Mouse (Mus musculus): ENCODE results near the gene Nfkbia. TPM values are rescaled to one million over a fixed set of nuclear protein-coding genes. Genes with fewer than 3 reads are reported as not detected.

Gene Nfkbia
- total and polyA plus RNA-seq, 3 experiments: 9.3 to 15.9 TPM; not detected in 1

DNA sequence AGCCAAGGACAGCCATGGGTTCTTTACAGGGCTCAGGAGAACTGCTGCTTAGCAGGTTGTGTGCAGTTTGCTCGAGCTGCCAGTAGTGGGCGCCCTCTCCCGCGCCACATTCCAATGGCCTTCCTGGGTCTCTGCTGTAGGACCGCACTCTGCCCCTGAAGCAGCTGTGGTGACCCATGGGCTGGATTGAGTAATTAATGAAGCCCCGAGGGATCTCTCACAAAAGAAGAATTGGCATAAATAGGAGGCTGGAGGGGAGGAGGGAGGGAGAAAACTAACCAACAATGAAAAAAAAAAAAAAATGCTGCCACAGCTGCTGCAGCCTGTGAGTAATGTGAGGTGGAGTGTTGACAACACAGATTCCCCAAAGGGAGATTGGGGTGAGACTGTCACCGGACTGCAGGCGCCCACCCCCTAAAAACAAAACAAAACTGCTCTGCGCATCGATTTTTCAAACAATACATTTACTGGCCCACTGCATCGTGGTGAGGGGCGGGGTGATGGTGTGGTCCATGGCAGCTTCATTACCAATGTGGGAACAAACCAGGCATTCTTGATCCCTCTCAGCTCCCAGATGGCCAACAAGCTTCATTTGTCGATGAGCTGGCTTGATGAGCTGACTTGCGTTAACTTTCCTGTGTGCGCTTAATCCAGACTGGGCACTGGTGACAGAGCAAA is 25.8 kb upstream of the Nfkbia start (continued):
- TF ChIP-seq CTCF (IDR thresholded peaks at IDR 0.05 in 2 of 3, conservative IDR thresholded peaks at IDR 0.05 in 1 of 3; ENCODE audit: control insufficient read depth in 1 of 3, insufficient read depth in 1 of 3, low read depth in 2 of 3, low read length in 3 of 3, poor library complexity in 1 of 3, severe bottlenecking in 1 of 3) (peak; percentile 90 to 98 (median 98)), MAX (IDR thresholded peaks at IDR 0.05; ENCODE audit: low read length) (no peak), HCFC1 (IDR thresholded peaks at IDR 0.05; ENCODE audit: low read depth, low read length) (no peak), ELF1 (IDR thresholded peaks at IDR 0.05; ENCODE audit: low read depth, low read length) (no peak), GABPA (IDR thresholded peaks at IDR 0.05; ENCODE audit: low read depth, low read length) (no peak), ZMIZ1 (IDR thresholded peaks at IDR 0.05; ENCODE audit: low read depth, low read length) (no peak), RCOR1 (IDR thresholded peaks at IDR 0.05; ENCODE audit: low read depth, low read length) (no peak), TBP (IDR thresholded peaks at IDR 0.05; ENCODE audit: low read depth, low read length) (no peak), TCF12 (IDR thresholded peaks at IDR 0.05; ENCODE audit: low read depth, low read length) (no peak), NRF1 (IDR thresholded peaks at IDR 0.05; ENCODE audit: insufficient read depth, low read depth, low read length, poor library complexity, severe bottlenecking) (no peak), RAD21 (IDR thresholded peaks at IDR 0.05; ENCODE audit: low read depth, low read length) (peak; percentile 84)

GRCm38 (mm10) chr12:55508817-55509216 is 16.4 kb upstream of the Nfkbia start:
- no peaks in the 10 kb centered on the region for H3K79me2 ChIP-seq (ENCODE audit: control insufficient read depth, insufficient read depth, low read length, poor library complexity)
- peaks cover 0 to 3% of the 10 kb centered on the region in 2 experiments; a peak in 1 of 4 replicates for H3K36me3 ChIP-seq (ENCODE audit: control insufficient read depth in 1 of 2, insufficient read depth in 2 of 2, low read length in 2 of 2)
- peaks cover 0 to 2% of the 10 kb centered on the region in 2 experiments; a peak in 1 of 4 replicates for H3K27me3 ChIP-seq (ENCODE audit: control insufficient read depth in 1 of 2, insufficient read depth in 2 of 2, low read length in 2 of 2)
- TF ChIP-seq MYB (IDR thresholded peaks at IDR 0.05; ENCODE audit: low read depth, low read length) (no peak), MAX (IDR thresholded peaks at IDR 0.05; ENCODE audit: low read length) (no peak), MAZ (IDR thresholded peaks at IDR 0.05; ENCODE audit: low read depth, low read length) (no peak), POLR2A (IDR thresholded peaks at IDR 0.05; ENCODE audit: control insufficient read depth in 1 of 2, insufficient read depth in 1 of 2, low read depth in 1 of 2, low read length in 2 of 2, poor library complexity in 1 of 2) (no peak), ZNF384 (IDR thresholded peaks at IDR 0.05; ENCODE audit: low read depth, low read length) (no peak), NRF1 (IDR thresholded peaks at IDR 0.05; ENCODE audit: insufficient read depth, low read depth, low read length, poor library complexity, severe bottlenecking) (no peak), ZC3H11A (IDR thresholded peaks at IDR 0.05; ENCODE audit: low read depth, low read length) (no peak), HCFC1 (IDR thresholded peaks at IDR 0.05; ENCODE audit: low read depth, low read length) (no peak), USF1 (IDR thresholded peaks at IDR 0.05; ENCODE audit: low read depth, low read length) (no peak), USF2 (IDR thresholded peaks at IDR 0.05; ENCODE audit: borderline replicate concordance in 1 of 2, insufficient read depth in 1 of 2, low read depth in 1 of 2, low read length in 2 of 2) (no peak), ELF1 (IDR thresholded peaks at IDR 0.05; ENCODE audit: low read depth, low read length) (no peak), MYC (IDR thresholded peaks at IDR 0.05; ENCODE audit: low read depth, low read length) (no peak), ZMIZ1 (IDR thresholded peaks at IDR 0.05; ENCODE audit: low read depth, low read length) (no peak)
- no peak overlapping the region for H3K9ac ChIP-seq (ENCODE audit: control insufficient read depth, low read depth, low read length, poor library complexity, severe bottlenecking)
- H3K4me1 ChIP-seq (ENCODE audit: control insufficient read depth in 1 of 2, insufficient read depth in 2 of 2, low read length in 2 of 2): peaks cover 0 to 7% of the 10 kb centered on the region in 2 experiments; a peak in 2 of 4 replicates
- H3K4me3 ChIP-seq (ENCODE audit: control insufficient read depth in 1 of 2, insufficient read depth in 1 of 2, low read depth in 2 of 2, low read length in 2 of 2): no peak overlapping the region
- no peak for DNase-seq (ENCODE audit: low read depth, low spot score)
- no peaks in the 10 kb centered on the region for H3K9me3 ChIP-seq (replicated peaks; ENCODE audit: insufficient read depth, low read length)
- H3K27ac ChIP-seq (ENCODE audit: control insufficient read depth, low read depth, low read length): no peak overlapping the region
